Mouse (Mus musculus) 3134 (cell line): ENCODE results near the gene Ncstn.

ENCODE experiments used
- DNase-seq: peaks from one replicate; pipeline ENCODE4 v3.0.0-alpha.2; 2011; ENCODE audit warnings: low spot score; ENCODE audit not compliant: insufficient read length; ENCODE audit errors: extremely low read depth

Ncstn gene

DNA sequence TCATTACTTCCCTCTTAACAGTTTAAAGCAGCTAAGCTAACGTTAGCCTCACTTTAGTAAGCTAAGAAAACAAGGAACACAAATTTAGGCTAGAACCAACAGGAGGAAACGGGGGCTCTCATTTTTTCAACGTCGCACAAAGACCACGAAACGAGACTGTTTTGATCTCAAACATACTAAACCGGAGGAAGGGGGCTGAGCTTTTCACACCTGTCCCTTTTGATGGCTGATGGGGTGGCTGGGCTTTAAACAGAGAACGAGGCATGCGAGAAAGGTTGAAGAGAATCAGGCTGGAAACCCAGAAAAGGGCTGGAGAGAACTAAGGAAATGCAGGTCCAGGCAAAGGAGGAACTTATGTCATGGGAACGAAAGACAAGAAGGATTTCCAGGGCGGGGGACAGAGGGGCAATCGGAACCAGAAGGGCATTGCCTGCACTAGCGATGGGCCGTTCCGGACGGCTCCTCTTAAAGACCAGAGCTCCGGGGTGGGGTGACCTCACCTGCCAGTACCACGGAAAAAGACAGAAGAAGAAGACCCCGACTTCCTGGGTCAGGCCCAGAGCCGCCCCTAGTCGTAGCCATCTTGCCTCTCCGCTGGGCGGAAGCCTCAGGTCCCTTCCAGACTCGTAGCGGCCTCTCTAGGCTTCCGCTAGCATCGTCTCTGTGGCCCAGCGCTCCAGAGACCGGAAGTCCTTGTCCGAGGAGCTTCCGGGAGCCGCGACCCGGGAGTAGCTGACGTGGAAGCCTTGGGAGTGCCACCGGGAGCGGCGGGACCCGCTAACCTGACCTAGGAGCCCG lies at the start of gene Ncstn, which contains the start of gene Copa:
Gene Ncstn (minus strand): TSS at position 695 of the 798 bp plus-strand sequence.
Gene Copa (plus strand): TSS at position 429 of the 798 bp plus-strand sequence.
- peak; percentile 92 for DNase-seq

- DNase-seq: no peak
Observed at GRCm38 (mm10) chr1:172132319-172132718, 49.7 kb upstream of the Ncstn start.

DNA sequence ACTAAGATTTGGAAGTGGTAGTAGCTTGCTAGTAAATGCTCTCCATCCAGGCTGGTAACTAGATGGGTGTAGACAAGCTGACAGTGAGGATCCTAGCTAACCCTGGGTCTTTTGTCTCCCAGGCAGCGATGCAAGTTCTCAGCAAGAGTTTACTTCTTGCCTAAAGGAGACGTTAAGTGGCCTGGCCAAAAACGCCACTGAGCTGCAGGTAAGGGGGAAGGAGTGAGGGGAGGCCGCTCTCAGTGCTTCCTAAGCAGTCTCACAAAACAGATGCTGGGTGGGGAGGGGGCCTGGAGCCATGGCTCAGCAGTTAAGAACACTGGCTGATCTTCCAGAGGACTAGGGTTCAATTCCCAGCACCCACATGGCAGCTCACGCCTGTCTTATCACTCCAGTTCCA lies 47.2 kb upstream of the Ncstn start:
- no peak for DNase-seq

DNA sequence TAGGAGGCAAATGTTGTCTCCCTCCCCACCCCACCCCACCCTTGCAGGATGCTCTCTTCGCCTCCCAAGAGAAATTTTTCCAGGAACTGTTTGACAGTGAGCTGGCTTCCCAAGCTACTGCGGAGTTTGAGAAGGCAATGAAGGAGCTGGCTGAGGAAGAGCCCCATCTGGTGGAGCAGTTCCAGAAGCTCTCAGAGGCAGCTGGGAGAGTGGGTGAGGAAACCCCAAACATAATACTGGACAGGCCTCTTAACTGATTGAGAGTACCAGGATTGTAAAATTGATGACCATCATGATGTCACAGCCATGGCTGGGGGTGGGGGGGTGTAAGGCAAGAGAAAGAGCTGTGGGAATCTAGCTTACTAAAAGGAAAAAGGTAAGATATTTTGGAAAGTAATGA lies 46.5 kb upstream of the Ncstn start:
- DNase-seq: no peak

- no peak for DNase-seq
Observed at GRCm38 (mm10) chr1:172128563-172128962, 46.0 kb upstream of the Ncstn start.

DNA sequence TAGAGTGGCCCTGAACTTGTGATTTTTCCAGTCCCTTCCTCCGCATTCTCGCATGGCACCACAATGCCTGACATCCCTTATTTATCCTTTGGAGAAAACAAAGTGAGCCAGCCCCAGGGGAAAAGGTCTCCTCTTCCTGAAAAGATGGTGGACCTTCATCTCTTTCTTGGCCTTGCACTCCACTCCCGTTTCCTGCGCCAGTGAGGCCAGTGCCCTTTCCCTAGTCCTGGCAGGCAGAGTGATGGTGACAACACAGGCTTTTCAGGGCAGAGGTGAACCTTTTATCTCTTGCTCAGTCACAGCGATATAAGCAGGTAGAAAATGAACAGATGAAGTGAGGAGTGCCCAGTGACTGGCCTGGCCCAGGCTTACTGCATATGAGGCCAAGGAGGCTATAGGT lies 44.9 kb upstream of the Ncstn start:
- no peak for DNase-seq

GRCm38 (mm10) chr1:172126376-172127347 lies 44.1 kb upstream of the Ncstn start, which contains the start of gene Pex19:
Pex19 (plus strand) TSS chr1:172126755.
- peak; percentile 91 for DNase-seq

DNA sequence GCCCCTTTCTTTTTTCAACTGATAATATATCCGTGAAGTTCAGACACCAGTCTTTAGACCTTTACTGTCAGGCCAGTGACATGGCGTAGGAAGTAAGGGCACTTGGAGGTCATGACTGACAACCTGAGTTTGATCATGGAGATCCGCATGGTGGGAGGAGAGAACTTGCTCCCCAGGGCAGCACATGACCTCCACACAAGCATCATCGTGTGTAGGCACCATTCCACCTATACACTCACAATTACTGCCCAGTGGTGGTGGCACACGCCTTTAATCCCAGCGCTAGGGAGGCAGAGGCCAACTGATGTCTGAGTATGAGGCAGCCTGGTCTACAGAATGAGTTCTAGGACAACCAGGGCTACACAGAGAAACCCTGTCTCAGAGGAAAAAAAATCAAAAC lies 42.0 kb upstream of the Ncstn start:
- DNase-seq: no peak

- DNase-seq: no peak
Observed at GRCm38 (mm10) chr1:172122671-172123070, 40.1 kb upstream of the Ncstn start.

GRCm38 (mm10) chr1:172119720-172120119 lies 37.1 kb upstream of the Ncstn start:
- peak; percentile 39 for DNase-seq

DNA sequence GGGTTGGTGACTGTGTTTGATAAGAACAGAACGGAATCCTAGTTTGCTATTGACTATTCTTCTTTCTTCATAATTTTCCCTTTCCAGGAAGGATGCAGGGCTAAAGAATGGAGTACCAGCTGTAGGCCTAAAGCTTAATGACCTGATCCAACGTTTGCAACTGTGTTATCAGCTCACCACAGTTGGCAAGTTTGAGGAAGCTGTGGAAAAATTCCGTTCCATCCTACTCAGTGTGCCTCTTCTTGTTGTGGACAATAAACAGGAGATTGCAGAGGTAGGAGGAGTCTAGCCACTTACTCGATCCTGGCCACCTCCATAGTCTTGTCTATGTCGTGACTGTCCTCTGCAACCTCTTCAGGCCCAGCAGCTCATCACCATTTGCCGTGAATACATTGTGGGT lies 36.5 kb upstream of the Ncstn start:
- DNase-seq: no peak

- no peak for DNase-seq
Observed at GRCm38 (mm10) chr1:172116948-172117347, 34.4 kb upstream of the Ncstn start.

DNA sequence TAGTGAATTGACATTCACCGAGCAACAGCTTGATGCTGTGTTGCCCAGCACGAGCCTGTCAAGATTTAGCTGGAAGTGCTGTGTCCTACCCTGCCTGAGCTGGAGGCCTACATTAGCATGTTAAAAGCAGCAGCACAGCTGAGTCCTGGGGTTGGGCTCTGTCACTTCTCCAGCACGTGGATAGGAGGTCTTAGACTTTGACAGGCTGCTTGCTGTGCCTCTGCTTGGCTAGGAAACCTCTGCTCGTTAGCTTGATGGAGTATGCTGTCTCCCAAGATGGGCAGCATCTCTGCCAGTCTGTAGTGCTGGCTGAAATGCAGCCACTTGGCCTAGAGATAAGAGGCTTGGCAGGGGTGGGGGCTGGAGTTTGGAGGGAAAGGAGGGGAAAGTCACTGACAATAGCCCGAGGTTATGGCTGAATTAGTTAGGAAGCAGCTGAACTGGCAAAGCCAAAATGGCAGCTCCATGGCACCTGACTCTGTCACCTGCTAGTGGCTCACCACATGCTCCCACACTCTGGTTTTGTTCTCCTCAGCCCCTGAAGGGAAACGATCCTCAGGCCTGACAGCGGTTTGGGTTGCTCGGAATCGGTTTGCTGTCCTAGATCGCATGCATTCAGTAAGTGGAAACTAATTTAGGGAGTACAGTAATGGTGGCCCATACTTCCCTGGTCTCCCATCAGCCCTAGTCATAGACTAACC lies 25.3 kb upstream of the Ncstn start:
- DNase-seq: no peak

DNA sequence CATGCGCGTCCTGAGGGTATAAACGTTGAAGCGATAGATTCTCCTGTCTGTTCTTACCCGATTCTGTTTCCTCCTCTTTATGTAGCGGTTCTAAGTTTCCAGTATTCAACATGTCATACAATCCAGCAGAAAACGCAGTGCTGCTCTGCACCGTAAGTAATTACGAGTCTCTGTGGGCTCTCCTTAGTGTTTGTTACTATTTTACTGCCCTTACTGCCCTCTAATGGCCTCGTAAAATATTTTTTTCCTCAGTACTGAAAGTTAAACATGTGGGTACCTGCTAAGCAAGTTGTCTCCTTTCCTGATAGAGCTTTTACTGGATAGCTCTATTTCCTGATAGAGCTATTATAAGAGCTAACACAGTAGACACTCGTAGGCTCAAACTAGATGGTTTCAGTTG lies 22.5 kb upstream of the Ncstn start:
- DNase-seq: no peak

DNA sequence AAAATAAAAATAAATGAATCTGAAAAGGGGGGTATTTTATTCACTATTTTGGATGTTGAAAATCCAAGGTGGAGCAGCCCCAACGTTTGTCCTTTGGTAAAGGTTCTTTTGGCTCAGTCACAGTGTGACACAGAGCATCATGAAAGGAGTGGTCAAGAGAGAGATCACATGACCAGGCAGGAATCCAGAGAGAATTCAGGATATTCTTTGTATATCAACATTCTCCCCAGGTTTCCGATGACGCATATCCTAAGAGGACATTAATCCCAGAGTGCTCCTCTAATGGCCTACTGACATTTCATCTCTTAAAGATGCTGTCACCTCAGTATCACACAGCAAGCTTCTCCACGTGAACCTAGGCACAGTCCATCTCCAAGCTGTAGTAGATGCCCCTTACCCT lies 21.0 kb upstream of the Ncstn start:
- no peak for DNase-seq

DNA sequence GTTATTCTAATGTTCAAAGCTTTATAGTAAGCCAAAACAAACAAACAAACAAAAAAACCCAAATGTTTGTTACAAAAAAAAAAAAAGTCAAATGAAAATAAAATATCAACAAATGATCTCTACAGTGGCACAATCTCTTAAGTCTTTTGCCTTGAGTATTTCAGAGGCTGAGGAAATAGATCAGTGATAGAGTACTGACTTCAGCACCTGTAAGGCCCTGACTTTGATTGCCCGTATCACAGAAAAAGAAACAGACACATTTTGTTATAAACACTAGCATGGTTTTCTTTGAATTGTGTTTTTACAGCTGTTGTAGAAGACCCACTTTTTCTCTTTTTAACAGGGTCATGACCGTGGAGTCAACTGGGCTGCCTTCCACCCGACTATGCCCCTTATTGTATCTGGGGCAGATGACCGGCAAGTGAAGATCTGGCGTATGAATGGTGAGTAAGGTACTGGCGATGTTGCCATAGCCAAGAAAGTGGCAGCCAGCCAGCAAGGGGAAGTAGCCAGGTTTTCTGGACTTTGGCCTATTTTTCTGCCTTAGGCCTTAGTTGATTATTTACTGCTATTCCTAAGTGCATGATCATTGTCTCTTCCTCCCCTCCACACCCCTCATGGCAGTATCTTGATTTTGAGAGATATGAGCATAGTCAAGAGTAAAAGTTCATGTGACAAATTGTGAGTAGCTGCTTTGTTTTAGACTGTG lies 16.9 kb upstream of the Ncstn start:
- no peak for DNase-seq

DNA sequence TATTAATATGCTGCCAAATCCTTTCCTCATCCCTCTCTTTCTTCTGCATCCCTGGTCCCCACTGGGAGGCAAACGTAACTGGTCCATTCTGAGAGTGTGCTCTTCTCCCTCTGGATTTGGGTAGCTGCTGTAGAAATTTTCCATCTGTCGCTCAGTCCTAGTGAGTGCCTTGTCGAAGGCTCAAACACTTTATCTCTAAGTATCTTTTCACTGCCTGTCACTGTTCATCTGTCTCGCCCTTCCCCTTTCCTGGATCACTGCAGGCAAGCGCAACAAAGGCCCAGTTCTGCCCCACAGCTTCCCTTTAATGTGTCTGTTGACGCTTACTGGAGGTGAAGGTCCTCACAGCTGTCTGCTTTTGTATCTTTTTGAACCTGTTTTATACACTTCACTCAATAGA lies 12.6 kb upstream of the Ncstn start:
- no peak for DNase-seq

GRCm38 (mm10) chr1:172094295-172094694 lies 11.7 kb upstream of the Ncstn start:
- no peak for DNase-seq

DNA sequence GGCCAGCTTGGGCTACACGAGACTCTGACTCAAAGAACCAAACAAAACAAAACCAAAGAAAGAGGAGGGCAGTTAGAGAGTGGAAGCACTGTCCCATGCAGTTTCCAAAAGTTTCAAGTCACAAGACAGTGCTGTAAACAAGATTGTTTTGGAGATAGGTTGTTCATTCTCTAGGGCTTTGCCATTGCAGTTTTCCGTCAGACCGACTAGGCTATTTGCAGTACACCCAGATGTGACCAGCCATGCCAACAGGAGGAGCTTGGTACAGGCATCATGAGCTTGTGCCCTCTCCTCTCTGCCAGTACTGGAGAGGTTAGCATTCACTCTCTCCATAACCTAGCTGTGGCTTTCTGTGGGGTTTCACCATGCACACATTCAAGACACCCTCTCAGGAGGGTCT lies 10.9 kb upstream of the Ncstn start:
- no peak for DNase-seq

GRCm38 (mm10) chr1:172082899-172083445 lies 377 bp upstream of the Ncstn start:
- DNase-seq: no peak
